Mouse (Mus musculus) layer of hippocampus, postnatal 14 days (tissue): ENCODE data around the gene Bco2. TPM values are rescaled to one million over a fixed set of nuclear protein-coding genes. Genes with fewer than 3 reads are reported as not detected.
A peak's percentile ranks its signal among the peaks of the same experiment; 100 is the strongest.

ENCODE experiments used
- DNase-seq, 2 experiments: peaks; one replicate each; pipeline ENCODE4 v3.0.0; 2021 to 2022; ENCODE audit warnings: low spot score in 2 of 2, mixed read lengths in 1 of 2
- total RNA-seq, 2 experiments: library from RNA; stranded (reverse); gene quantifications; 2 replicates each; pipeline ENCODE4 v1.2.3; 2021

Gene Bco2
- total RNA-seq, 2 experiments from 2014 or later, result 3.2 to 3.3 TPM

DNA sequence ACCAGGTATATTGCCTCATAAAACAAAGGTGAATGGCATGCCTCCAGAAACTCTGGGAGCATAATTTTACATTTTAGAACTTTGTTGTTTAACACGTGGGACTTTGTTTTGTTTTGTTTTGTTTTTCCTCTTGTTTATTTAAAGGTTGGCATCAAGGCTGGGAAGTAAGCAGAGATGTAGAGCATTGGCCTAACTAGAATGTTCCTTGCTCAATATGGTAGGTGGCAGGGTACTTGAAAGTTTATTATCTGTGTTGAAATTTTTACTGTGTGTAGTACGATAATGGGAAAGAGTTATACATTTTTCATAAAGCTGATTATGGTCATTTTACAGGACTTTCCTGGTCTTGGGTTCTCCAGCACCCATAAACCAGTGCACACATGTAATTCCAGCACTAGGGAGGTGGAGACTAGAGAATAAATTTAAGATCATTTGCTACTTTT, 7.0 kb upstream of the Bco2 start:
- no peak for DNase-seq

DNA sequence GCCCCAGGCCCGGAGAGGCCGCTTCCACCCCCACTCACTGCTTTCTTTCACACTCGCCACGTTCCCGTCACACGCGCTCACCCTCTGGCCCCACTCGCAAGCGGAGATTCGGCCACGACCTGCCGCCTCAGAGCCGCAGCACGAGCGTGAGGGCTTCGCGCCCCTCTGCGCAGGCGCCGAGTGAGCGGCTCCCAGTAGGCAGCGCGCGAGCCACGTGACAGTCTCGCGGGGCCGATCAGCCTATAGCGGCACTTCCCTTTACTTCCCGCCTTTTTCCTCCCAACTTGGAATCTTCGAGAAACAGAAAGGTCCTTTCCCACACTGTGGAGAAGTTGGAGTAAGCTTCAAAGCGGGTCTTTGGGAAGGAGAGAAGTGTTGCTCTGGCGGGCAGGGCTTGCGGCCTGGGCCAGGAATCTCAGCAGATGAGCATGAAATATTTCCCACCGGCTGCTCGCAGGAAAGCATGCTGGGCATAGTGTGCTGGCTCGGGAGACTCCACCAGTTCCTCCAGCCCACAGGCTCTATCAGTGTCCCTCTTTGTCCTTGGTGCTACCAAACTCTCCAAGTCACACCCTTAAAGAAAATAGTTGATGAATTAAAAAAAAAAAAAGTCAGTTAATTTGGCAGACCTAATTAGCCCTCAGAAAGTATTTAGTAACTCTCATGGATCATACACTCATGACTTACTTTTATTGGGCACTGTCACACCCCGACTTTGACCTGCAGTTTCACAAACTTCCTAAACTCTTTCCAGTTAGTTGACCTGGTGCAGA, 6.3 kb upstream of the Bco2 start, which contains the start of gene Tex12:
Gene Tex12 (minus strand): TSS at position 181 of the 773 bp plus-strand sequence.
- DNase-seq, result no peak

- DNase-seq, result peak; percentile 61 to 88
Measured at GRCm38 (mm10) chr9:50554241-50555093, 514 bp downstream of the Bco2 start, which contains the start of gene Il18. Gene Il18, plus strand, starts transcription at chr9:50554827.

- DNase-seq, result no peak
Measured at GRCm38 (mm10) chr9:50553547-50553946, 1.4 kb downstream of the Bco2 start.

GRCm38 (mm10) chr9:50552206-50552605, 2.8 kb downstream of the Bco2 start:
- DNase-seq, result no peak

- no peak for DNase-seq
Measured at GRCm38 (mm10) chr9:50548936-50549335, 6.0 kb downstream of the Bco2 start.

DNA sequence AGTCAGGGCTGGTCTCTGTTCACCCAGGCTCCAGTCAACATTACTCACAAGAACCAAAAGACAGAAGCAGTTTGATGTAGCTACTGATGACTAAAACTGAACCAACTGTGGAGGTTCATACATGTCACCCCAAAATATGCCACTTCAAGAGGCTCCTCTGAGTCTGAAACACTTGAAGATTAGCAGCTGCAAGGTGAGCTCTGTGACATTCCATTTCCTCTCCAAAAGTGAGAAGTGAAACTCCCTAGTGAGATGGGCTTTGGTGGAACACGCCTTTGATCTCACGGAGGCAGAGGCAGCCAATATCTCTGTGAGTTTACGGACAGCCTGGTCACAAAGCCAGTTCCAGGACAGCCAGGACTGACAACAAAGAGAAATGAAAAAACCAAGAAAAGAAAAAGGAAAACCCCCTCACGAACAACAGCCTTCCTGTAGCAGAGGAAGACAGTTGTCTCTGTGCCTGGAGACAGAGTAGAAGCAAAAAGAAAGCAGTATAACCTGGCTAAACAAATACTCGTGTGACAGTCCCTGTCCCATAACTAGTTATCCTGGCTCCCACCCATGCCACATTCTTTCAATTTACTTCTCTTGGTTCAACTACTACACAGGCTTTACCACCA, 7.0 kb downstream of the Bco2 start:
- no peak for DNase-seq

DNA sequence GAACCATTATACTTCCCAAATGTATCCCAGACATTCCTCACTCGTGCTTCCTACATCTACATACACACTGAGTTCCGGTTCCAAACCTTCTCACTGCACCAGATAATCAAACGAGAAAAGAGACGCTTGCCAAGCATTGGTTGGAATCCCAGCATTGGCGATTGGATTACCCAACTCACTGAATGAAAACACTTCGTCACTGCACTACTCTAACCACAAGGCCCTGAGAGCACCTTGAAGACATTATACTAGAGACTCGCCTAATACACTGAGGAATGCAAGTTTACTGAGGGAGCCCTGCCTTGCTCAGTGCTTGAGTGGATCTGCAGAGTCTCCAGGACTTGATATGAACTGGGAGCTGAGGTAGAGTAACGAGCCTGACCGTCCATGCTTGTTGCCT, 12.6 kb downstream of the Bco2 start:
- no peak for DNase-seq

- peak in 1 of 2 experiments; percentile 28 for DNase-seq
Measured at GRCm38 (mm10) chr9:50540170-50540569, 14.8 kb downstream of the Bco2 start.

DNA sequence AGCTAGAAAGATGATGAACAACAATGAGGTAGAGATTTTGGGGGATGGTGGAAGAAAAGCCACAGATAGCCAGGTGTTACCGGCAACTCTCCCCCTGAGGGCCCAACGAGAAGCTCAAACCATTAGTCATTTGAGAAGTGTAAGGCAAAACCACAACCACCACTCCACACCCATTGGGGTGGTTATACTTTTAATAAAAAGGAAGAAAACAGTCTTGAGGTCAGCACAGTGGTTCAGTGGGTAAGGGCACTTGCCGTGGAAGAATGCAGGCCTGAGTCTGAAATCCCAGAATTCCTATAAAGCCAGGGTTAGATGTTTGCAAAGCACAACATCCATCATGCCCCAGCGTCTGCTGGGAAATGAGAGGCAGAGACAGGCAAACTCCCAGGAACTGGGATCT, 17.7 kb downstream of the Bco2 start:
- DNase-seq, result no peak

DNA sequence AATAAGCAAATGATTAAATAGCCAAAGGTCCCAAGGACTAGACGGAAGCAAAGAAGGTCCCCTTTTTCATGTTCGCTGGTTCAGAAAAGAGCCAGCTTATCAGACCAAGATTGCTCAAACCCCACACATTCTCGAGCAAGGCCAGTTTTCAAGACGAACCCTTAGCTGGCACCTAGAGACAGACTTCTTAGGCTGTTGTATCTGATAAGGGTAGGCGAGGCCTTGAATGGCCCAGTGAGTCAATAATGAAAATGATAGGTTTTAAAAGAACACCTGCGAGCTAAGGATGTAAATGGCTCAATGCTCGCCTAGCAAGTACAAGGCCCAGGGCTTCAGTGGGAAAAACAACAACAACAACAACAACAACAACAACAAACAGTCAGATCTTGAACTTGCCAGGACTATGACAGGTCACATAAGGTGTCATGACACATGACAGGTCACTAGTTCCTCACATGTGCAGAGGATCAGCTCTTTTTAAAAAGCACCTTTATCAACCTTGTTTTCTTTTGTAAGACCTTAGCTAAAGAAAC, 18.3 kb downstream of the Bco2 start:
- no peak for DNase-seq

DNA sequence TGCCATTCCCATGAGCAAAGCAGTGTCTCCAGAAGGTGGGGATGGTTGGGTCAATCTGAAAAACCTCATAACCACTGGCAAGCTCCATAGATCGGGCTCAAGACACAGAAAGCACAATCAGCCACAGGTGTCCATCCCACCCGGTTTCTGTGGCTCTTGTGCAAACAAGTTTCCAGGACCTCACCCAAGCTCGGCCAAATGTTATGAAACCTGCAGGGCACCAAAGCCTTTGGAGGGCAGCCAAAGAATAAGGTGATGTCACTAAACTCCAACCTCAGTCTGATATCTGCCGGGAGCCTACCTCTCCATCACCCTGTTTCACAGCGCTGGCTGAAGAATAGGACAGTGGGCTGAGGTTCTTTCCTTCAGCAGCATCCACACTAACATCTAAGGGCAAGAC, 19.1 kb downstream of the Bco2 start:
- no peak for DNase-seq

GRCm38 (mm10) chr9:50533791-50534190, 21.2 kb downstream of the Bco2 start:
- no peak for DNase-seq

DNA sequence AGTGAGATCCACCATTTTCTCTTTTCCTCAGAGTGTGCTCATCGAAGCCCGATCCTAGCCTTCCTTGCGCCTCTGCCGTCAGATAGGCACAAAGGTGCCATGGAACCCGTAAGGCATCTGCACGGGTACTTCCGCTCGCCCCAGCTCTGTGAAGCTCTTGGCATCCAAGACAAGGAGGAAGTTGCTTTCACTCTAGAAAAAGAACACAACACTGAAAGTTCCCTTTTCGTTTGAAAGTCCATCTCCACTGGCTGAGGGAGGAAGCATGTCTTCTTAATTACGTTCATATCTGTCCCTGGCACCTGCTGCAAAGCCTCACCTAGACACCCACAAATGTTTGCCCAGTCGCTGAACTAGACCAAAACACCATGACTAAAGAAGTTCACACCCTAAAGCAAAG, 21.7 kb downstream of the Bco2 start:
- DNase-seq, result no peak

- DNase-seq, result peak; percentile 33 to 39
Measured at GRCm38 (mm10) chr9:50530890-50531289, 24.1 kb downstream of the Bco2 start.

DNA sequence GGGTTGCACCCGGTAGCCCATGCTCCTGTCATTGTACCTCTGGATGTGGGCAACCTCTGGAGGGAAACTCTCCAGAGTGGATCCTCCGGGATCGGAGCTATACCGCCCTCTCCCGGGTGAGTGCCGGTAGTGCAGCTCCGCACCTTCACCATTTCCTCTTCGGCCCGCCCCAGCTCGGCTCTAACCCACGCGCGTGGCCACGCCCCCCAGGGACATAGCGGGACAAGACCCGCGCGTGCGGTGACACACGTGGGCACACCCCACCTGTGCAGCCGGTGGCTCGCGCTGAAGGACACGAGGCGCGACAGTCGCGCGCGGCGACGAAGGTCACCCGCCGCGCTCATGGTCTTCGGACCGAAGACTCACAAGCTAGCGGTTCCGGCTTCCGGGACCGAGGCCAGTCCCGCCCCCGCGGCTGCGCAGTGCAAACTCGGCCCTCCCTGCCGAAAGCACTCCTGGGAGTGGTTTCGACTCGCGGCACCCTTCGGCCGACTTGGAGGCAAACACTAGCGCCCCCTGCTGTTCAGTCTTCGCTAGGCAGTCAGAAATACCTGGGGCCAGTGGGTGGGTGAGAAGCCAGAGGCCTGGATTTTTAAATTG, 26.6 kb downstream of the Bco2 start, which contains the start of gene Pts:
Gene Pts (minus strand): TSS at position 432 of the 600 bp plus-strand sequence.
- DNase-seq, result peak; percentile 98 to 99

DNA sequence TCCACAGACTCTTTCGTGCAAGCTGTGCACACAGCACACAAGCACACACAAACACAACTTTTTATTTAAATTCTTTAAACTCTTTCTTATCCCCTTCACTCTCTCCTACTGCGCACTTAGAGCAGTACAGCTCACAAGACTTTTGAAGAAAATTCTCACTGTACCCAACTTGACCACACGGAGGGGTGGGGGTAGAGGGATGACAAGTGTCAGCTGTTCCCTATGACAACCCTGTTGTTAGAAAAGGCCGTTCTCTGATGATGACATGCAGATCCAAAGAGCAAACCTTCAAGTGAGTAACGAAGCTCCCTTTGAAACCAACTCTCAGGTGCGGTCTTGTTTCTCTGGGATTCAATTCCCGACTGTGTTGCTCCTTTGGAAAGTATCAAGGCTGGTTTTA, 27.1 kb downstream of the Bco2 start:
- DNase-seq, result no peak

DNA sequence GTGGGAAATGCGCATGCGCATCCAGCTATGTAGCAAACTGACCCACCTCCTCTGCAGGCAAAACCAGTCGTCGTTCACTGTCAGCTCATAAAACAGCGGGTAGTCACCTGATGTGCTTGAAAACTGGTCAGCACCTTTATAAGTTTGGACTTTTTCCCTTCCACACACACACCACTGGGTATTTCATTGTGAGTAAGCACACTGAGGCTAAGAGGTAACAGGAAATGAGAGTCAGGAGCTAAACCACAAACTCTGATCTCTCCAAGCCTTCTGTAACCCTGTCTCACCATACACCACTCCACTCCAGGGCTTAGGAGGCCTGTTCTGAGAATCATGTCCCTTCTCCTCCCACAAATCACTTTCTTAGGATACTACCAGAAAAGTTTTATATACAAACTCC, 29.4 kb downstream of the Bco2 start:
- no peak for DNase-seq

DNA sequence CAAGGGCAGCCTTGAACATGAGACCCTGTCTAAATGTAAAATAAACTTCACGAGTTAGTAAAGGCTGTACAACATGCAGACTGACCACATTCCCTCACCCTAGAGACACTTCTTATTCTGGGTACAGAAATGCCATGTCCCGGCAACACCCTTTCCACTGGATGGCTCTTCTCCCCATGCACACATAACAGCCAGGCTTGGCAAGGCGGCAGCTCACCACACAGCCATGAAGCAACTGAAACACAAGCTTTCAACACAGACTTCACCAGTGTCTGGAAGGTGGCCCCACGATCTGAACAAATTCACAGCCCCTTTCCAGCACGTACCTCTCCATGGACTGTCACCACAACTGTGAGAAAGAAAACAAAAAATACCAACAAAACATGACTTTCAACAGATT, 30.0 kb downstream of the Bco2 start:
- no peak for DNase-seq

DNA sequence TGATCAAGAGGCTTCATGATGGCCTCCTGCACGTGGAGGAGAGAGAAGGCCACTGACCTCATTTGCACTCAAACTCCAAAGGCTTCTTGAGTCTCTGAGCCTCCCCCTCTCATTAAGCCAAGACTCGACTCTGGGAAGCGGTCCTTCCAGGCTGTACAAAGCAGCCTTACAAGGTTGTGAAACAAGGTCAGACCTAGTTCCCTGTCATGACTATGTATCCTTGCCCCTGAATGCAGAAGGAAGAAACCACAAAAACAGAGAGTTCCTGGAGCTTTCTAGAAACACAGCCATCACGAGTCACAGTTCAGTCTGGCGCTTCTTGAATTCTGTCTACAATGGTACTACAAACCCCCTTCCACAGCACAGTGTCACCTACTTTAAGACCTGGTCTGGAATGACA, 32.4 kb downstream of the Bco2 start:
- no peak for DNase-seq

GRCm38 (mm10) chr9:50521562-50521961, 33.4 kb downstream of the Bco2 start:
- no peak for DNase-seq
